Mouse (Mus musculus): Measurements from ENCODE around the gene Wfdc13. TPM values are rescaled to one million over a fixed set of nuclear protein-coding genes. Genes with fewer than 3 reads are reported as not detected.

Gene Wfdc13
- polyA plus RNA-seq, 1 experiment from 2014 or later: not detected

- Histone ChIP-seq H3K36me3 (ENCODE audit: control insufficient read depth, insufficient read depth) (no peaks in the 10 kb centered on the region), H3K9ac (replicated peaks; ENCODE audit: low read depth, low read length) (no peak overlapping the region), H3K9me3 (ENCODE audit: control insufficient read depth, low read length) (no peaks in the 10 kb centered on the region), H3K4me2 (ENCODE audit: low read length) (no peak overlapping the region), H3K4me1 (replicated peaks; ENCODE audit: control insufficient read depth, insufficient read depth, low read length) (no peaks in the 10 kb centered on the region), H3K27ac (ENCODE audit: low read length) (no peak overlapping the region), H3K4me3 (replicated peaks; ENCODE audit: low read length) (no peak overlapping the region), H3K27me3 (replicated peaks; ENCODE audit: control insufficient read depth, insufficient read depth, low read length) (no peaks in the 10 kb centered on the region)
- no peak for ATAC-seq
- WGBS: 88% methylated on average over 5 of the region's 5 CpGs
These were observed 49.9 kb downstream of the Wfdc13 start for GRCm38 (mm10) chr2:164734839-164735238.

GRCm38 (mm10) chr2:164735446-164735845 lies 50.5 kb downstream of the Wfdc13 start:
- no peak for ATAC-seq
- no peaks in the 10 kb centered on the region for H3K27me3 ChIP-seq (replicated peaks; ENCODE audit: control insufficient read depth, insufficient read depth, low read length)
- H3K9me3 ChIP-seq (ENCODE audit: control insufficient read depth, low read length): no peaks in the 10 kb centered on the region
- no peaks in the 10 kb centered on the region for H3K4me1 ChIP-seq (replicated peaks; ENCODE audit: control insufficient read depth, insufficient read depth, low read length)
- H3K36me3 ChIP-seq (ENCODE audit: control insufficient read depth, insufficient read depth): no peaks in the 10 kb centered on the region
- H3K4me2 ChIP-seq (ENCODE audit: low read length): no peak overlapping the region
- H3K4me3 ChIP-seq (replicated peaks; ENCODE audit: low read length): no peak overlapping the region
- H3K27ac ChIP-seq (ENCODE audit: low read length): no peak overlapping the region
- 91% methylated on average over 5 of the region's 5 CpGs for WGBS
- H3K9ac ChIP-seq (replicated peaks; ENCODE audit: low read depth, low read length): no peak overlapping the region

Other genes with a start within 250 kb of the Wfdc13 start
- gene Sdc4, start 241.2 kb upstream of the Wfdc13 start, polyA plus RNA-seq (2015; fragmentation: Nextera tagmentation; extraction: Ambion mirVana): 5.1 and 8.2 TPM in 2 replicates
- gene Sys1, start 228.1 kb upstream of the Wfdc13 start, polyA plus RNA-seq (2015; fragmentation: Nextera tagmentation; extraction: Ambion mirVana): 69.5 and 76.9 TPM in 2 replicates
- gene Gm20458, start 224.1 kb upstream of the Wfdc13 start, polyA plus RNA-seq (2015; fragmentation: Nextera tagmentation; extraction: Ambion mirVana): 9.8 and 11.4 TPM in 2 replicates
- not detected in 2 replicates for gene Trp53tg5, start 211.4 kb upstream of the Wfdc13 start, polyA plus RNA-seq (2015; fragmentation: Nextera tagmentation; extraction: Ambion mirVana)
- 5.3 and 9.2 TPM in 2 replicates for gene Dbndd2, start 199.0 kb upstream of the Wfdc13 start, polyA plus RNA-seq (2015; fragmentation: Nextera tagmentation; extraction: Ambion mirVana)
- gene Pigt, start 187.6 kb upstream of the Wfdc13 start, polyA plus RNA-seq (2015; fragmentation: Nextera tagmentation; extraction: Ambion mirVana): 58.6 and 68.3 TPM in 2 replicates
- gene Wfdc2, start 122.7 kb upstream of the Wfdc13 start, polyA plus RNA-seq (2015; fragmentation: Nextera tagmentation; extraction: Ambion mirVana): 1.4 and 3.0 TPM in 2 replicates
- not detected in 2 replicates for gene Spint3, start 111.6 kb upstream of the Wfdc13 start, polyA plus RNA-seq (2015; fragmentation: Nextera tagmentation; extraction: Ambion mirVana)
- gene Wfdc6a, start 99.7 kb upstream of the Wfdc13 start, polyA plus RNA-seq (2015; fragmentation: Nextera tagmentation; extraction: Ambion mirVana): not detected in 2 replicates
- not detected in 2 replicates for gene Eppin, start 91.5 kb upstream of the Wfdc13 start, polyA plus RNA-seq (2015; fragmentation: Nextera tagmentation; extraction: Ambion mirVana)
- not detected in 2 replicates for gene Wfdc6b, start 71.6 kb upstream of the Wfdc13 start, polyA plus RNA-seq (2015; fragmentation: Nextera tagmentation; extraction: Ambion mirVana)
- gene Wfdc8, start 71.5 kb upstream of the Wfdc13 start, polyA plus RNA-seq (2015; fragmentation: Nextera tagmentation; extraction: Ambion mirVana): not detected in 2 replicates
- not detected in 2 replicates for gene Wfdc16, start 46.3 kb upstream of the Wfdc13 start, polyA plus RNA-seq (2015; fragmentation: Nextera tagmentation; extraction: Ambion mirVana)
- not detected in 2 replicates for gene Wfdc10, start 29.1 kb upstream of the Wfdc13 start, polyA plus RNA-seq (2015; fragmentation: Nextera tagmentation; extraction: Ambion mirVana)
- not detected in 2 replicates for gene Wfdc9, start 28.5 kb upstream of the Wfdc13 start, polyA plus RNA-seq (2015; fragmentation: Nextera tagmentation; extraction: Ambion mirVana)
- gene Wfdc11, start 11.0 kb upstream of the Wfdc13 start, polyA plus RNA-seq (2015; fragmentation: Nextera tagmentation; extraction: Ambion mirVana): not detected in 2 replicates
- gene Spint4, start 13.4 kb downstream of the Wfdc13 start, polyA plus RNA-seq (2015; fragmentation: Nextera tagmentation; extraction: Ambion mirVana): not detected in 2 replicates
- gene Spint5, start 30.2 kb downstream of the Wfdc13 start, polyA plus RNA-seq (2015; fragmentation: Nextera tagmentation; extraction: Ambion mirVana): not detected in 2 replicates
- 1.4 and 1.7 TPM in 2 replicates for gene Wfdc3, start 60.8 kb downstream of the Wfdc13 start, polyA plus RNA-seq (2015; fragmentation: Nextera tagmentation; extraction: Ambion mirVana)
- gene Dnttip1, start 60.9 kb downstream of the Wfdc13 start, polyA plus RNA-seq (2015; fragmentation: Nextera tagmentation; extraction: Ambion mirVana): 67.5 and 72.9 TPM in 2 replicates
- 148 and 173 TPM in 2 replicates for gene Ube2c, start 84.8 kb downstream of the Wfdc13 start, polyA plus RNA-seq (2015; fragmentation: Nextera tagmentation; extraction: Ambion mirVana)
- gene Tnnc2, start 94.9 kb downstream of the Wfdc13 start, polyA plus RNA-seq (2015; fragmentation: Nextera tagmentation; extraction: Ambion mirVana): 1.1 TPM in 1 of 2 replicates, not detected in the other
- gene Snx21, start 100.7 kb downstream of the Wfdc13 start, polyA plus RNA-seq (2015; fragmentation: Nextera tagmentation; extraction: Ambion mirVana): 26.0 and 35.6 TPM in 2 replicates
- 16.3 and 19.3 TPM in 2 replicates for gene Acot8, start 119.8 kb downstream of the Wfdc13 start, polyA plus RNA-seq (2015; fragmentation: Nextera tagmentation; extraction: Ambion mirVana)
- 14.8 and 15.4 TPM in 2 replicates for gene Zswim3, start 120.0 kb downstream of the Wfdc13 start, polyA plus RNA-seq (2015; fragmentation: Nextera tagmentation; extraction: Ambion mirVana)
- gene Zswim1, start 137.6 kb downstream of the Wfdc13 start, polyA plus RNA-seq (2015; fragmentation: Nextera tagmentation; extraction: Ambion mirVana): 24.2 and 26.8 TPM in 2 replicates
- 0.47 TPM in 1 of 2 replicates, not detected in the other for gene Spata25, start 143.4 kb downstream of the Wfdc13 start, polyA plus RNA-seq (2015; fragmentation: Nextera tagmentation; extraction: Ambion mirVana)
- gene Ctsa, start 147.8 kb downstream of the Wfdc13 start, polyA plus RNA-seq (2015; fragmentation: Nextera tagmentation; extraction: Ambion mirVana): 98.9 and 102 TPM in 2 replicates
- 5.9 and 7.0 TPM in 2 replicates for gene Neurl2, start 148.3 kb downstream of the Wfdc13 start, polyA plus RNA-seq (2015; fragmentation: Nextera tagmentation; extraction: Ambion mirVana)
- 45.7 and 63.9 TPM in 2 replicates for gene Pltp, start 172.6 kb downstream of the Wfdc13 start, polyA plus RNA-seq (2015; fragmentation: Nextera tagmentation; extraction: Ambion mirVana)
- gene Pcif1, start 194.2 kb downstream of the Wfdc13 start, polyA plus RNA-seq (2015; fragmentation: Nextera tagmentation; extraction: Ambion mirVana): 79.3 and 93.7 TPM in 2 replicates
- gene Zfp335, start 226.7 kb downstream of the Wfdc13 start, polyA plus RNA-seq (2015; fragmentation: Nextera tagmentation; extraction: Ambion mirVana): 16.2 and 19.9 TPM in 2 replicates

All from forebrain, embryonic 16.5 days (tissue).